Mouse (Mus musculus) limb, embryonic 12.5 days (tissue): ENCODE measurements around the gene Hps6. TPM values are rescaled to one million over a fixed set of nuclear protein-coding genes. Genes with fewer than 3 reads are reported as not detected.

Source experiments
- ATAC-seq: fragments of 200-750 bp; cut with Nextera tagmentation; 2 replicates; pipeline ENCODE4 v1.8.0; 2017; ENCODE audit warnings: low read depth, moderate TSS enrichment; ENCODE audit not compliant: insufficient number of reproducible peaks, insufficient read depth, low FRiP score, low TSS enrichment
- H3K27ac ChIP-seq: fragments of 300-500 bp; sonication (generic); 2 replicates; pipeline ENCODE4 v1.5.1; 2016; ENCODE audit warnings: mild to moderate bottlenecking, moderate library complexity
- H3K27me3 ChIP-seq: fragments of 300-500 bp; sonication (generic); 2 replicates; pipeline ENCODE4 v1.6.1; 2016; ENCODE audit warnings: mild to moderate bottlenecking, moderate library complexity
- H3K36me3 ChIP-seq: fragments of 300-500 bp; sonication (generic); 2 replicates; pipeline ENCODE4 v1.6.1; 2016; ENCODE audit warnings: mild to moderate bottlenecking, moderate library complexity
- H3K4me1 ChIP-seq: fragments of 300-500 bp; sonication (generic); replicated peaks from 2 replicates; pipeline ENCODE4 v1.6.1; 2016
- H3K4me2 ChIP-seq: fragments of 300-500 bp; sonication (generic); 2 replicates; pipeline ENCODE4 v1.6.1; 2016; ENCODE audit warnings: mild to moderate bottlenecking, moderate library complexity
- H3K4me3 ChIP-seq: fragments of 300-500 bp; sonication (generic); replicated peaks from 2 replicates; pipeline ENCODE4 v1.5.1; 2016; ENCODE audit warnings: mild to moderate bottlenecking
- H3K9ac ChIP-seq: fragments of 300-500 bp; sonication (generic); replicated peaks from 2 replicates; pipeline ENCODE4 v1.6.1; 2016; ENCODE audit warnings: mild to moderate bottlenecking, moderate library complexity
- H3K9me3 ChIP-seq: fragments of 300-500 bp; sonication (generic); 2 replicates; pipeline ENCODE4 v1.6.1; 2016; ENCODE audit warnings: mild to moderate bottlenecking, moderate library complexity
- WGBS: fragments of 180-500 bp; shearing (Covaris S2); methylation state at CpG from one replicate; pipeline ENCODE4 v1.1.7; 2016; 5-methylcytosine and 5-hydroxymethylcytosine counted together
- polyA plus RNA-seq: library from polyadenylated mRNA; unstranded; fragments of >200 nt; fragmentation: Nextera tagmentation; extraction: Ambion mirVana; gene quantifications from 2 replicates; pipeline ENCODE4 v1.2.1, GENCODE M21; 2016

The Hps6 gene
- polyA plus RNA-seq, 1 experiment from 2014 or later = 7.2 TPM

GRCm38 (mm10) chr19:46030196-46030983 is 27.1 kb downstream of the Hps6 start:
- ATAC-seq = no peak

GRCm38 (mm10) chr19:46031689-46032432 is 28.6 kb downstream of the Hps6 start:
- Histone ChIP-seq H3K9ac (no peak overlapping the region), H3K36me3 (peaks cover 73% of the 10 kb centered on the region), H3K4me3 (no peak overlapping the region), H3K9me3 (peaks cover 5% of the 10 kb centered on the region; the same call in 1 of the 2 replicates), H3K4me1 (peaks cover 6% of the 10 kb centered on the region), H3K4me2 (no peak overlapping the region), H3K27me3 (no peaks in the 10 kb centered on the region), H3K27ac (0 out of 2 replicates have a peak overlapping the region, but pooled peaks have one; percentile 25)
- 0 out of 2 replicates have a peak, but pooled peaks have one; percentile 12 for ATAC-seq
- 89% methylated on average over 9 of the region's 9 CpGs for WGBS

More at GRCm38 (mm10) chr19:46030196-46030983, 27.1 kb downstream of the Hps6 start:
- 90% methylated on average over 10 of the region's 10 CpGs for WGBS
- Histone ChIP-seq H3K9me3 (peaks cover 5% of the 10 kb centered on the region; the same call in 1 of the 2 replicates), H3K27me3 (no peaks in the 10 kb centered on the region), H3K9ac (no peak overlapping the region), H3K4me2 (no peak overlapping the region), H3K27ac (no peak overlapping the region), H3K4me3 (no peak overlapping the region), H3K36me3 (peaks cover 58% of the 10 kb centered on the region), H3K4me1 (no peaks in the 10 kb centered on the region)

GRCm38 (mm10) chr19:46032731-46033510 is 29.6 kb downstream of the Hps6 start:
- H3K27me3 ChIP-seq = no peaks in the 10 kb centered on the region
- H3K4me3 ChIP-seq = no peak overlapping the region
- H3K4me2 ChIP-seq = no peak overlapping the region
- WGBS = 88% methylated on average over 26 of the region's 26 CpGs
- peaks cover 17% of the 10 kb centered on the region for H3K4me1 ChIP-seq
- H3K9ac ChIP-seq = no peak overlapping the region
- peaks cover 5% of the 10 kb centered on the region; the same call in 1 of the 2 replicates for H3K9me3 ChIP-seq
- H3K27ac ChIP-seq = no peak overlapping the region
- no peak for ATAC-seq
- peaks cover 76% of the 10 kb centered on the region for H3K36me3 ChIP-seq

- H3K9me3 ChIP-seq = peaks cover 5% of the 10 kb centered on the region; the same call in 1 of the 2 replicates
- no peak overlapping the region for H3K9ac ChIP-seq
- peaks cover 20% of the 10 kb centered on the region for H3K4me1 ChIP-seq
- 91% methylated on average over 11 of the region's 11 CpGs for WGBS
- no peak overlapping the region for H3K4me3 ChIP-seq
- H3K4me2 ChIP-seq = no peak overlapping the region
- ATAC-seq = no peak
- no peaks in the 10 kb centered on the region for H3K27me3 ChIP-seq
- H3K27ac ChIP-seq = no peak overlapping the region
- H3K36me3 ChIP-seq = peaks cover 76% of the 10 kb centered on the region
Measured at GRCm38 (mm10) chr19:46033911-46034310, 30.6 kb downstream of the Hps6 start.

- H3K36me3 ChIP-seq = peaks cover 61% of the 10 kb centered on the region
- no peaks in the 10 kb centered on the region for H3K27me3 ChIP-seq
- H3K4me2 ChIP-seq = no peak overlapping the region
- WGBS = 91% methylated on average over 13 of the region's 13 CpGs
- ATAC-seq = no peak
- no peaks in the 10 kb centered on the region for H3K9me3 ChIP-seq
- H3K4me3 ChIP-seq = no peak overlapping the region
- H3K4me1 ChIP-seq = peaks cover 34% of the 10 kb centered on the region
- no peak overlapping the region for H3K27ac ChIP-seq
- H3K9ac ChIP-seq = no peak overlapping the region
Measured at GRCm38 (mm10) chr19:46035971-46036370, 32.7 kb downstream of the Hps6 start.

- Histone ChIP-seq H3K27ac (peak overlapping the region; percentile 17; the same call in 1 of the 2 replicates), H3K4me3 (peak overlapping the region; percentile 95), H3K27me3 (no peaks in the 10 kb centered on the region), H3K36me3 (peaks cover 55% of the 10 kb centered on the region), H3K9me3 (no peaks in the 10 kb centered on the region), H3K4me2 (peak overlapping the region; percentile 98), H3K4me1 (peaks cover 41% of the 10 kb centered on the region), H3K9ac (peak overlapping the region; percentile 97; the same call in 1 of the 2 replicates)
- 81% methylated on average over 13 of the region's 13 CpGs for WGBS
- no peak for ATAC-seq
Measured at GRCm38 (mm10) chr19:46036477-46037242, 33.4 kb downstream of the Hps6 start.

GRCm38 (mm10) chr19:46037243-46037924 is 34.1 kb downstream of the Hps6 start:
- H3K9me3 ChIP-seq = no peaks in the 10 kb centered on the region
- peak overlapping the region; percentile 97 for H3K9ac ChIP-seq
- H3K4me3 ChIP-seq = peak overlapping the region; percentile 95
- peaks cover 48% of the 10 kb centered on the region for H3K4me1 ChIP-seq
- peak overlapping the region; percentile 17 for H3K27ac ChIP-seq
- H3K36me3 ChIP-seq = peaks cover 48% of the 10 kb centered on the region
- H3K4me2 ChIP-seq = peak overlapping the region; percentile 98
- no peaks in the 10 kb centered on the region for H3K27me3 ChIP-seq
- ATAC-seq = no peak
- WGBS = 46% methylated on average over 6 of the region's 6 CpGs

- H3K4me3 ChIP-seq = peak overlapping the region; percentile 95
- peak overlapping the region; percentile 97 for H3K9ac ChIP-seq
- peaks cover 40% of the 10 kb centered on the region for H3K36me3 ChIP-seq
- WGBS = 20% methylated on average over 13 of the region's 13 CpGs
- H3K9me3 ChIP-seq = no peaks in the 10 kb centered on the region
- H3K4me2 ChIP-seq = peak overlapping the region; percentile 98
- peaks cover 56% of the 10 kb centered on the region for H3K4me1 ChIP-seq
- peak overlapping the region; percentile 99 for H3K27ac ChIP-seq
- no peak for ATAC-seq
- no peaks in the 10 kb centered on the region for H3K27me3 ChIP-seq
Measured at GRCm38 (mm10) chr19:46037925-46038850, 34.9 kb downstream of the Hps6 start.

- Histone ChIP-seq H3K4me2 (peak overlapping the region; percentile 98), H3K4me3 (peak overlapping the region; percentile 95), H3K9me3 (no peaks in the 10 kb centered on the region), H3K4me1 (peaks cover 63% of the 10 kb centered on the region), H3K27me3 (no peaks in the 10 kb centered on the region), H3K27ac (peak overlapping the region; percentile 99), H3K36me3 (peaks cover 33% of the 10 kb centered on the region), H3K9ac (peak overlapping the region; percentile 97)
- ATAC-seq = no peak; the same call in 1 of the 2 replicates
- 1% methylated on average over 15 of the region's 17 CpGs for whole genome bisulfite sequencing
Measured at GRCm38 (mm10) chr19:46038851-46039260, 35.5 kb downstream of the Hps6 start.
